Mouse (Mus musculus): ENCODE results near the gene Edn1.

Edn1 gene

DNA sequence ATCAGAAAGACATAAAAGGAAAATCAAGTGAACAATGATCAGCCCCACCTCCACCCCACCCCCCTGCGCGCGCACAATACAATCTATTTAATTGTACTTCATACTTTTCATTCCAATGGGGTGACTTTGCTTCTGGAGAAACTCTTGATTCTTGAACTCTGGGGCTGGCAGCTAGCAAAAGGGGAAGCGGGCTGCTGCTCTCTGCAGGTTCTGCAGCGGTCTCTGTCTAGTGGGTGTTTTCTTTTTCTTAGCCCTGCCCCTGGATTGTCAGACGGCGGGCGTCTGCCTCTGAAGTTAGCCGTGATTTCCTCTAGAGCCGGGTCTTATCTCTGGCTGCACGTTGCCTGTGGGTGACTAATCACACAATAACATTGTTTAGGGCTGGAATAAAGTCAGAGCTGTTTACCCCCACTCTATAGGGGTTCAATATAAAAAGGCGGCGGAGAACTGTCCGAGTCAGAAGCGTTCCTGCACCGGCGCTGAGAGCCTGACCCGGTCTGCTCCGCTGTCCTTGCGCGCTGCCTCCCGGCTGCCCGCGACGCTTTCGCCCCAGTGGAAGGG, at the start of gene Edn1:
Gene Edn1, plus strand, starts transcription at position 316 of the 561 bp plus-strand sequence.
- CTCF ChIA-PET: interaction anchor here (0.6 to 1.5 kb wide), 9 partner anchors 8 to 1501 kb away, joined by 3 to 8 read pairs (median 5); no protein-coding TSS in a partner anchor
- POLR2A ChIA-PET: interaction anchor here (0.6 to 1.6 kb wide), 11 partner anchors 8 to 693 kb away, joined by 3 to 6 read pairs (median 3); partner anchors contain the start of gene Hivep1 (in 1 of the 4)

- ChIA-PET CTCF (interaction anchor here in 1 of 4 experiments (0.6 kb wide), 1 partner anchor 113 kb away, joined by 3 read pairs; no protein-coding TSS in a partner anchor), POLR2A (no interaction called here)
These were observed 47.5 kb upstream of the Edn1 start for GRCm38 (mm10) chr13:42253821-42254220.

GRCm38 (mm10) chr13:42255105-42255504, 46.2 kb upstream of the Edn1 start:
- POLR2A ChIA-PET: no interaction called here
- CTCF ChIA-PET: no interaction called here

GRCm38 (mm10) chr13:42258422-42258821, 42.9 kb upstream of the Edn1 start:
- ChIA-PET POLR2A (no interaction called here), CTCF (no interaction called here)

DNA sequence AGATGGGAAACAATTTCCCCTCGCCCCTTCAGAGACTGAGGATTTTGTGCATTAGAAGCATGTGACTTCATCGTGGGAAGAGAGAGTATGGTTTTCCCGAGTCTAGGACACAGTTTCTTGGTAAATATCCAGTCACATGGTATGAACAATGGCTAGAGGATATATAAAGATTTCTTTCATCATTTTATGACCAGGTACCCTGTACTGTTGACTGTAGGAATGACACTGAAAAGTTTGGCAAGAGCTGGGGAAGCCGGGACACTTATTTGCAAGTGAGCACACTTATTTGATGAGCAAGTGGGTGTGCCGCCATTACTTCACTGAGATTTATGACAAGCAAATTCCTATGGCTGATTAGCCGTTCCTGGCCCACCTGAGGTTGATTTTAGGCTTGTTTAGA, 40.6 kb upstream of the Edn1 start:
- POLR2A ChIA-PET: no interaction called here
- CTCF ChIA-PET: no interaction called here

GRCm38 (mm10) chr13:42270051-42270450, 31.2 kb upstream of the Edn1 start:
- CTCF ChIA-PET: no interaction called here

GRCm38 (mm10) chr13:42276774-42277454, 24.4 kb upstream of the Edn1 start:
- CTCF ChIA-PET: no interaction called here
- POLR2A ChIA-PET: interaction anchor here in 1 of 4 experiments (1.2 kb wide), 1 partner anchor 31 kb away, joined by 3 read pairs; no protein-coding TSS in a partner anchor

More at GRCm38 (mm10) chr13:42270051-42270450, 31.2 kb upstream of the Edn1 start:
- POLR2A ChIA-PET: no interaction called here

DNA sequence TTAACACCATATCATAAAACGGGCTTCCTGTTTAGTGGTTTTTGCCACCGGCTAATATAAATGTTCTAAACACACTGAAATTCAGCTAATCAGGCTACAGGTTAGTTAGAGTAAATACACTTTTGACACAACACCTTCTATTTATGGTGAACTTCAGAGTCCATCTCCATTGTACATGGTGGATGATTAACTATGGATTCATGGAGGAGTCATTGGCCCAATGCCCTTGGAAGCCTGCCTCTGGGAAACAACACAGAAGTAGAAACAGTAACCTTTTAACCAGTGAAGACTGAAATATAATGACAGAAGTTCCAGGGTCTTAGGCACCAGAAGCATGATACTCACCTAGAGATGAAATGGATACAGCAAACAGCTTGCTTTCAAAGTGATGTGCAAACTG, 23.5 kb upstream of the Edn1 start:
- POLR2A ChIA-PET: no interaction called here
- CTCF ChIA-PET: no interaction called here

GRCm38 (mm10) chr13:42285896-42286295, 15.4 kb upstream of the Edn1 start:
- POLR2A ChIA-PET: interaction anchor here in 1 of 4 experiments (1.9 kb wide), 1 partner anchor 13 kb away, joined by 6 read pairs; no protein-coding TSS in a partner anchor
- CTCF ChIA-PET: no interaction called here

DNA sequence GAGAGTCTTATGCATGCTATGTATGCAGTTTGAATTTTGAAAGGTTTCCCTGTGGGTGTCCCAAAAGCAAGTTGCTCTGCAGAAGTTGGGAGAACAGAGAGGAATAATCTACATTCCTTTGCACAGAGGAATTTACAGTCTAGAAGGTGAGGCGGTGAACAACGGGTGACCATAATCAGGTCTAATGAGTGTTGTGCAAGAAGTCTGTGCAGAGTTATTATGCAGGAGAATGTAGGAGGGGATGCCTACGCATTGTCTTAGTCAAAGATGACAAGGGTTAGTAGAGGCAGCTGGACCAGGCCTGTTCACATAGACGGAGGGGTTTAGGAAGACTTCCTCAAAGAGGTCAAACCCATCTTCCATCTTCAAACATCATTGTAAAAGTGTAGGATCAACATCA, 14.5 kb upstream of the Edn1 start:
- POLR2A ChIA-PET: no interaction called here
- CTCF ChIA-PET: interaction anchor here in 1 of 4 experiments (0.7 kb wide), 1 partner anchor 122 kb away, joined by 3 read pairs; no protein-coding TSS in a partner anchor

- ChIA-PET CTCF (interaction anchor here in 2 of 4 experiments (0.6 to 1.3 kb wide), 2 partner anchors 283 to 656 kb away, joined by 3 to 5 read pairs; no protein-coding TSS in a partner anchor), POLR2A (interaction anchor here in 1 of 4 experiments (2.5 kb wide), 1 partner anchor 9 kb away, joined by 6 read pairs; the partner anchor contains the start of gene Edn1)
These were observed 8.7 kb upstream of the Edn1 start for GRCm38 (mm10) chr13:42292593-42292992.

DNA sequence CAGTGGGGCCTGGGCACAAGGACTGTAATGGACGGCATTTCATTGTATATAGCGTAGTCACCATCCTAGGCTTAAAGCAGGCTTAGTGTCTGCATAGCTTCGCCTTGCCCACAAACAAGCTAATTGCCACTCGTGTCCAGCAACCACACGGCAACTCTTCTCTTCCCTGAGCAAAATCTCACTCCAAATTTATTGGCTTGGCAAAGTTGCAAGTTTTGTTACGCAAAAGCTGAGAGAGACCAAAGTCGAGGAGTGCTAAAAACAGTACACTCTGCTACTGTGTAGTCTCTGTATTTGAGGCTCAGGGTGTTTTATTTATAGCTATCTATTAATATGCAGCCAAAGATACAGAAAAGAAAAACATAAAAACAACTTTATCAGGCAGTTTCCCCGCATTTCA, 3.0 kb upstream of the Edn1 start:
- ChIA-PET POLR2A (interaction anchor here in 2 of 4 experiments (0.7 to 1.5 kb wide), 3 partner anchors 42 to 135 kb away, joined by 3 read pairs; no protein-coding TSS in a partner anchor), CTCF (no interaction called here)

DNA sequence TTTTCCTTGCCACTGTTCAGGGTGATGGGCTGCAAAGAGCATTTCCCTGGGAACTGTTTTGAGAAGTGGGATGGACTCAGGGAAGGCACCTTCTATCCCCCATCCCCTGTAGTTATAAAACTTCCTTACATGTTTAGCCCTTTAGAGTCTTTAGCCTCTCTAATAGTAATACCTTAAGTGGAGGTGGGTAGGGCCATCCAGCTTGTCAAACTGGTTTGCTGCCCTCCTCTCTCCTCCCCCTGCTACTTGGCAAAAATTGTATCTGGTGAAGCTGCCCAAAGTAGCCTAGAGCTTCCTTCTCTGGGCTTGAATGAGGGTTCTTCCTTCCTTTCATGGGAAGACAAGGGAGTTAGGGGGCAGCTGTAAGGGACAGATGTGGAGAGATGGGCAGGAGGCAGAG, 2.5 kb upstream of the Edn1 start:
- ChIA-PET CTCF (interaction anchor here in 1 of 4 experiments (0.7 kb wide), 1 partner anchor 241 kb away, joined by 3 read pairs; no protein-coding TSS in a partner anchor), POLR2A (interaction anchor here in 2 of 4 experiments (0.7 to 2.0 kb wide), 6 partner anchors 10 to 135 kb away, joined by 3 to 14 read pairs (median 4); no protein-coding TSS in a partner anchor)

- CTCF ChIA-PET: interaction anchor here (0.5 to 1.5 kb wide), 28 partner anchors 9 to 1803 kb away, joined by 3 to 8 read pairs (median 3); partner anchors contain the start of gene Adtrp (in 1 of the 4)
- POLR2A ChIA-PET: interaction anchor here (0.6 to 2.0 kb wide), 14 partner anchors 9 to 693 kb away, joined by 3 to 14 read pairs (median 3); partner anchors contain the start of gene Hivep1 (in 1 of the 4)
These were observed 709 bp upstream of the Edn1 start for GRCm38 (mm10) chr13:42300567-42300966.

DNA sequence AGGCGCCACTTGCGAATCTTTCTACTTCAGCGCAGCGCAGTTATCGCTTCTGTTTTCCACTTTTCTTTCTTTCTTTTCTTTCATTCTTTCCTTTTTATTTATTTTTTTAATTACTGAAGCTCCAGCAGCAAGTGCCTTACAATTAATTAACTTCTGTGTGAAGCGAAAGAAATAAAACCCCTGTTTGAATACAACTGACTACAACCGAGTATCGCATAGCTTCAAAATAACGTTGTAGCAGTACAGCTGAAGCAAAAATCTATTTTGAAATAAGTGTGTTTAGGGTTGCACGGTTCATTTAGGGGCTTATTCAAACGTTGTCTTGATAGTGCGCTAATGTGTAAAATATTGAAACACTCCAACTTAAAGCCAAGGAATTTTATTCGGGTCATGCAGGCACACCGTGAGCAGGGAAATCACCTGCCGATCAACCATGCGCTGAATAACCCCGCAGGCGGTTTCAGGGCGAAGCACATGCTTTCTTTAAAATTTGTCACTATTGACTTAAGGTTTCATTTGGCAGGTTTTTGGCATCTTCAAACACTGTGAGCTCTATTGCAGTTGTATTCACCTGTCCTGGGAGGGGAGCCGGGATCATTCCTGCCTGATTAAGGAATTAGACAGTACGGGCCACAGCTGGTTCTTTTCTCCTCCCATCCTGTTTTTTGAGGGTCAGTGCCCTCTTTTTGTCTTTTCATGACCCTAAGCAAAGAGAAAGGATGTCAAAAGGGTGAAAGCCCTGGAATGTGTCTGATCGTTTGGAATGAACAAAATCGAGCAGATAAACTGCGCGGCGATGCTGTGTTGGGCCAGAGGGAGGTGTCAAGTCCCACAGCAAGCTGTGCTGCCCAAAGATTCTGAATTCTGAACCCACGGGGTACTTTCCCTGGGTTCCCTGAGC, 935 bp downstream of the Edn1 start:
- ChIA-PET CTCF (no interaction called here), POLR2A (interaction anchor here in 2 of 4 experiments (0.6 to 1.6 kb wide), 2 partner anchors 9 to 173 kb away, joined by 5 to 6 read pairs; no protein-coding TSS in a partner anchor)

GRCm38 (mm10) chr13:42303180-42303929, 2.1 kb downstream of the Edn1 start:
- CTCF ChIA-PET: interaction anchor here in 2 of 4 experiments (0.6 to 0.7 kb wide), 2 partner anchors 138 to 645 kb away, joined by 3 read pairs; no protein-coding TSS in a partner anchor
- POLR2A ChIA-PET: interaction anchor here in 1 of 4 experiments (0.6 kb wide), 1 partner anchor 181 kb away, joined by 3 read pairs; no protein-coding TSS in a partner anchor

- POLR2A ChIA-PET: no interaction called here
- CTCF ChIA-PET: no interaction called here
These were observed 2.9 kb downstream of the Edn1 start for GRCm38 (mm10) chr13:42304139-42304538.
